Mouse (Mus musculus): Measurements from ENCODE around the gene 1110032F04Rik.
"Not testable (repeated sequence)": the region's sequence is repeated elsewhere in the genome, so short reads cannot be mapped to it uniquely, and the experiment has no call there.

Gene 1110032F04Rik

GRCm38 (mm10) chr3:68869211-68869690, at the start of gene 1110032F04Rik:
TSS of gene 1110032F04Rik (plus strand) at chr3:68869586.
- DNase-seq (ENCODE audit: low spot score), result peak; percentile 76

DNA sequence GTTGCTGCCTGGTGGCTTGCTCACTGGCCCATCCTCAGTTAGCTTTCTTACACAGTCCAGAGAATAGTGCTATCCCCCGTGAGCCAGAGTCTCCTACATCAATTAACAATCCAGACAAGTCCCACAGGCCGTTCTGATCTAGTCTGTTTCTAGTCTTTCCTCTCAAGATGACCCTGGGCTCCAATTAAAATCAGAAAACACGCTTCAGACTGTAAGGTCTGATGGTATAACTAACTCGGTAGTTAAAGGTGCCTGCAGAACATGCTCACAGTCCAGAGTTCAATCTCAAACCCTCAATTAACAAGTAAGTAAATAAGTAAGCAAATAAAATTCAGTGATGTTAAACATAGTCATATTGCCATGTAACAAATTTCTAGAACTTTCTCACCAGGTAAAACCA, 48.0 kb upstream of the 1110032F04Rik start:
- no peak for DNase-seq (ENCODE audit: low spot score)

DNA sequence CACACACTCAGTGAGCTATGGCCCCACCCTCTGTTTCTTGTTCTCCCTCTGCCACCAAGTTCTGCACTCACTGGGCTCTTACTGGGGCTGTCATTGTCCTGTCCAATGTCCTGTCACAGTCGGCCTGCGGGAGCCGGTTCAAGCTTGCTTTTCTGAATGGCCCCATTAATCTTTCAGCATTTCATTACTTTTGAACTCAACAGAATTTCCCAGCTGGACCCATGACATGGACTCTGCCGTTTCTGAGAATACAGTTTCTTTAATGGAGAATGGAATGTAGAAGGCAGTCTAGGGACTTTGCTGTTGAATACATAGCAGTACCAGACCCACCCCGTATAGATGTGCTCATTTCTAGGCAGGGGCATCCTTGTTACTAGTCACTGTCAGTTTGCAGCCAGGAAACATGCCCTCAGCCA, 47.5 kb upstream of the 1110032F04Rik start:
- peak; percentile 12 for DNase-seq (ENCODE audit: low spot score)

DNA sequence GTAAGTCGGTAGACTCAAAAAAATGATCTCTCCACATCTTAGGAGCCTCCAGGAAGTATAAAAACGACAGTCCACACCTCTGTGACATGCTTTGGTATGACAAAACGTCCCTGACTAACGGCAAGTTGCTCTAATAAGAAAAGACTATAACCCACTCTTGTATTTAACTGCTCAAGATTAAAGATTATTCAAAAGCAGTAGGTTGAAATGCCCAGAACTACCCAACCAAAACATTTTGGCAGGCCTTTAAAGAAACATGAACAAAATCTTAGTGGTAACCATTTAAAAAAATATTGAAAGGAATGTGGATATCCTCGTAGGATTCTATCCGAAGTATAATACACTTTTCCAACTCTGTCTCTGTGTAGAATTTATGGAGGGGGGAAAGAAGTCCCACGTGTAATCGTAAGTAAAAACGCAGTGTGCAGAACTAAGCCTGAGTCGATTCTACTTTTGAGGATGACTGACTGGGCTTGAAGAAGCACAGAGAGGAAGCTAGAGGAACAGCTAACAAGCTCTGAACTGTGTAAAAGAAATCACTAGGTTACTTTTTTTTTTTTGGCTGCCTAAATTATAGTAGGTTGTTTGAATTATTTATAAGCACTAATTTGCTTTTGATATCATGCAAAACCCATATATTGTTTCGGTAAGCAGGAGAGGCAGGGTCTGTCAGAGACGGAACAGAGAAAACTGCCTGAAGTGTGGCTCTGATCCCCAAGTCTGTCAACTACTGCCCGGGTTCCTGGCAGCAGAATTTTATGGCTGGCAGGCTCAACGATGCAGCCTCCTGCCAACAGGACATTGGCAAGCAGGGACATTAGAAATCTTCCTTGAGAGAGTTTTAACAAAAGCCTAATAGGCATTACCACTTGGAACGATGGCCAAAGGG, 45.3 kb upstream of the 1110032F04Rik start:
- no peak for DNase-seq (ENCODE audit: low spot score)

- DNase-seq (ENCODE audit: low spot score), result peak; percentile 16
These were observed 44.7 kb upstream of the 1110032F04Rik start for GRCm38 (mm10) chr3:68824765-68825090.

DNA sequence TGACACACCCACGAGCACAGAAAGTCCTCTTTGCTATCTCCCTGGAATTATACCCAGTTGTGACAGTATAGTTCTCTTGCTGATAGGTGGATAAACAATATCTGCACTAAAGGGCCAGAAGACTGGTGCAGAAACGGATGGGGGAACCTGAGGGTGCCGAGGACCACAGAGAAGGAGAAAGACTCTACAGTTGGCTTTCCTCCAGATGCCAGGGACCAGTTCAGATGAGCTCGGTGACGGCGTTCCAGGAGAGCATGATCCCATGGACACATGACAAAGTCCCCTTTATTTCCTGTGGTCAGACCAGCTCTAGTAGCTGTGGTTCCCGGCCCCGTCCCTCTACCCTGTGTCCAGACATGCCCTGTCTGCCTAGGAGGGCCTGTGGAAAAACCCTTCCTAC, 44.2 kb upstream of the 1110032F04Rik start:
- peak; percentile 8 for DNase-seq (ENCODE audit: low spot score)

DNA sequence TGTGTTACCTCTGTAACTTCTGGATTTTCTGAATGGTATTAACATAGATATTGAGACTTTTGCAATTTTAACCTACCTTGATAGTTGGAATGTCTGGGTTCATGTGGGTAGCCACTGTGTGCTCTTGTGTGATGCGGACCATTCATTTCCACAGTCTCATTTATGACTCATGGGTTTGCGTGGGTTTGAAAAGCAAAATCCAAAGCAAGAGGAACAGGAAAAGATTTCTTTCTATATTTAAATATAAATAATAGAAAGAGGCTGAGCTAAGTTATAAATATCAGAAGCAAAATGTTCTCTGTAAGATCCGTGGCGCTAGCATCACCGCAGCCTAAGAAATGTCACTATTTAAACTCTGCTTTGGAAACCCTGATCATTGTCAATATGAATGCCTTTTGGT, 41.7 kb upstream of the 1110032F04Rik start:
- DNase-seq (ENCODE audit: low spot score), result no peak

- DNase-seq (ENCODE audit: low spot score), result no peak
These were observed 39.4 kb upstream of the 1110032F04Rik start for GRCm38 (mm10) chr3:68829944-68830343.

DNA sequence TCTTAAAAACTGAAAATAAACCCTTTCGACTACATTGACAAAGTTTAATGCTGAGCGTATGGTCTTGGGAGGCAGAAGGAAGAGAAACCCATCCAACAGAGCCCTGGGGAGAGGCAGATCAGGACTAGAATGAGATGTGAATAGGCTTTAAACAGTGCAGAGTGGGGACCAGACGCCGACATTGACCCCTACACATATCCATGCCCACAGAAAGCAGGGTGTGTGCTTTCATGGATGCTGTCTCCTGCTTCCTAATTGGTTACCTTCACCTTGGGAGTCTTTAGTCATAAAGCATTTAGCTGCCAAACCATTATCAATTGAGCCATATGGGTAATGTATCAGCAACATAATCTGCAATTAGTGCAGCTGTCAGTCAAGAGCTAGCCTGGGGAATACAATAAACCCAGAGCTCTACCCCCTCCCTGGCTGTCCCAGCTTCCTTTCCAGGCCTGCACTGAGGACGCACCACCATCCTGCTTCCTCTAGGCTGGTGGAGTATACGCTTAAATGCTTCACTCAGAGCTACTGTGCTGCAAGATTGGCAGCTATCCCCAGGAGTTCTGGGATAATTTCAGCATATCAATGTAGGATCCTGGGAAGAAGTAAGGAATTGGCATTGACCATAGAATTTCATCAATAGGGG, 32.4 kb upstream of the 1110032F04Rik start:
- DNase-seq (ENCODE audit: low spot score), result no peak

- no peak for DNase-seq (ENCODE audit: low spot score)
These were observed 29.2 kb upstream of the 1110032F04Rik start for GRCm38 (mm10) chr3:68840206-68840605.

DNA sequence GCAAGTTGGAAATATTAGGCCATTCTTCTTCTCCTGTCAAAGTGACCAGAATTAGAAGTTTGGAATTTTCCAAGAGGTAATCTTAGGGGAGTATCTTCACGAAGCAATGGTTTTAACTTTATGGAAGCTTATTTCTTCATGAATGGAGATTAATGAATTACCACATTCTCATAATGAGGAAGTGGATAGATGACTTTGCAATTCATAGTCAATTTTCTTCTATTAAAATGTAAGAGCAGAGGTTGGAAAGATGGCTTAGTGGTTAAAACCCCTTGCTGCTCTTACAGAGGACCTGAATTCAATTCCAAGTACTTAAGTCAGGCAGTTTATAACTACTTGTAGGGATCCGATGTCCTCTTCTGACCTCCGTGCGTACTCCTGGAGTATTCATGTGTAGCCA, 25.4 kb upstream of the 1110032F04Rik start:
- DNase-seq (ENCODE audit: low spot score), result no peak

DNA sequence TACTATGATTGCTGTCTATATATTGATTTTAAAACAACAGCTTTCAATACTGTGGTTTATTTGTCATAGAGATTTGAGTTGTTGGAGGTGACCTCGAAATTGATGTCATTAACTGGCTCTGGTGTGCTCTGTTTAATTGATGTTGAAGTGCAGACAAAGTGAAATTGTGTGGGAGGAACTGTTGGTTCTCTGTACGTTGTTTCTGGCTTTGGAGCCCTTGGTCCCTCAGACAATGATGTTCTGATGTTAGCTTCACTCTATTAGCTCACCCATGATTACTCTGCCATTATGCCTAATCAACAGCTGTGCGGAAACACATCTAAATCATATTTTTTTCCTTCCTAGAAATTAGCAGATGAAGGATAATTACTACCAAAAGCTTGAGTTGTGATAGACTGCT, 21.1 kb upstream of the 1110032F04Rik start:
- DNase-seq (ENCODE audit: low spot score), result no peak

DNA sequence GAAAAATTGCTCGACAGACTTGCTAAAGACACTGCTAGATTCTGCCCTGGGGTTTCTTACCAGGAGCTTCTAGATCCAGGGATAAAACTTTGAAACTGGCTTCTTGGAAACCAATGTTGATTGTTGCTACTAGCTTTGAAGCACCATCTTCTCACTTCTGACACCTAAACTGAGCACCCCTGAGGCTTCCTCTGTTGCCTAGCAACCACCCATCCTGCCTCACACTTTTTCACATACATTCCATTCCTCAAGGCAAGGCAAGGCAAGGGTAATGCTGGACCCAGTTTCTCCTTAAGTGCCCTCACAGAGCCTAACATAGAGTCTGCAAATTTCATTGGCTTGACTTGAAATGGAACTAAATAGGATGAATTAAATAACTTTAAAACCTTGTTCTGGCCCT, 17.0 kb upstream of the 1110032F04Rik start:
- no peak for DNase-seq (ENCODE audit: low spot score)

- peak; percentile 66 for DNase-seq (ENCODE audit: low spot score)
These were observed 543 bp downstream of the 1110032F04Rik start for GRCm38 (mm10) chr3:68869691-68870567.

DNA sequence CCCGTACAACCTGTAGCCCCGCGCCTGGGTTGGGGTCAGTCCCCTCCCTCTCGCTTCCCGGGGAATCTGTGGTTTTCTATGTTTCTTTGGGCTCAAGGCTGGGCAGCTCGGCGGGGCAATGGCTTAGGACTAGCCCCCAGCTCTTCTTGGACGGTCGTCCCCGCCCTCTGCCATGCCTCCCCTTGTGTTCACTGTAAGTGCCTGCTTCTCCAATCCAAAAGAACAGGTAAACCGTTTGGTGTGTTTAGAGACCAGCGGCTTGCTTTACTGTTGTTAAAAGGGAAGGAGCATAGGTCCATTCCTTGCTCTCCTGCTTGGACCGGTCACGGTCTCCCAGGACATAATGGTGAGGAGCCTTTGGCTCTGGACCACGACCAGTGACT, 1.2 kb downstream of the 1110032F04Rik start:
- DNase-seq (ENCODE audit: low spot score), result peak; percentile 21

DNA sequence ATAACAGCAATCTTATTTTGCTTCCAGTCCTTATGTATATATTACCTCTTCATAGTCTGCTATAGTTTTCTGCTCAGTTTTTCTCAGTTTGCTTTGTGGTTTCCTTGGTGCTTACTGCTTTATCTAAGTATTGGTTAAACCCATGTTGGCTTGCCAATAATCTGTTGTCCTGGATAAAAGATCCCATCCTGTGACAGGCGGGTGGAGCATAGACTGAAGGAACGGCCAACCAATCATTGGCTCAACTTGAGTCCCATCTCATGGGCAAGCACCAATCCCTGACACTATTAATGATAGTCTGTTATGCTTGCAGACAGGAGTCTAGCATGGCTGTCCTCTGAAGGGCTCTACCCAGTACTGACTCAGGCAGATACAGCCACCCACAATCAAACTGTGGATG, 4.7 kb downstream of the 1110032F04Rik start:
- DNase-seq (ENCODE audit: low spot score), result no peak

GRCm38 (mm10) chr3:68886845-68887244, 17.5 kb downstream of the 1110032F04Rik start:
- no peak for DNase-seq (ENCODE audit: low spot score)

GRCm38 (mm10) chr3:68895426-68895825, 26.0 kb downstream of the 1110032F04Rik start:
- no peak for DNase-seq (ENCODE audit: low spot score)

- DNase-seq (ENCODE audit: low spot score), result no peak
These were observed 27.8 kb downstream of the 1110032F04Rik start for GRCm38 (mm10) chr3:68897154-68897553.

DNA sequence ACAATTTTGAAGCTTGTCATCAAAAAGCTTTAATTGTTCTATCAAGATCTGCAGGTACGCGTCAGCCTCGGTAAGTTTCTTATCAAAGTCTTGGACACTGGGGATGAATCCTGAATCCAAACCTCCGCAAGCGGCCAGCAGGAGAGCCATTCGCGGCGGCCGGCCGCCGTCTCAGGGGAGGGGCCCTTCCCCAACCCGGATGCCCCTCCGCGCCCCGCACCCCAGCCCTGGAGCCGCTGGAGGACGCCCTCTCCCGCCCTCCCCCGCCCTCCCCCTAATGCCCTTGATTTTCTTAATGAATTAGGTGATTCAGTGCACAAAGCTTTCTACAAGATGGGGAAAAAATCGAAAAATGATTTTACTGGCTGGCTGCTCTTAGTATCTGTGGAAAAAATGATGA, 33.2 kb downstream of the 1110032F04Rik start:
- DNase-seq (ENCODE audit: low spot score), result not testable (repeated sequence)

DNA sequence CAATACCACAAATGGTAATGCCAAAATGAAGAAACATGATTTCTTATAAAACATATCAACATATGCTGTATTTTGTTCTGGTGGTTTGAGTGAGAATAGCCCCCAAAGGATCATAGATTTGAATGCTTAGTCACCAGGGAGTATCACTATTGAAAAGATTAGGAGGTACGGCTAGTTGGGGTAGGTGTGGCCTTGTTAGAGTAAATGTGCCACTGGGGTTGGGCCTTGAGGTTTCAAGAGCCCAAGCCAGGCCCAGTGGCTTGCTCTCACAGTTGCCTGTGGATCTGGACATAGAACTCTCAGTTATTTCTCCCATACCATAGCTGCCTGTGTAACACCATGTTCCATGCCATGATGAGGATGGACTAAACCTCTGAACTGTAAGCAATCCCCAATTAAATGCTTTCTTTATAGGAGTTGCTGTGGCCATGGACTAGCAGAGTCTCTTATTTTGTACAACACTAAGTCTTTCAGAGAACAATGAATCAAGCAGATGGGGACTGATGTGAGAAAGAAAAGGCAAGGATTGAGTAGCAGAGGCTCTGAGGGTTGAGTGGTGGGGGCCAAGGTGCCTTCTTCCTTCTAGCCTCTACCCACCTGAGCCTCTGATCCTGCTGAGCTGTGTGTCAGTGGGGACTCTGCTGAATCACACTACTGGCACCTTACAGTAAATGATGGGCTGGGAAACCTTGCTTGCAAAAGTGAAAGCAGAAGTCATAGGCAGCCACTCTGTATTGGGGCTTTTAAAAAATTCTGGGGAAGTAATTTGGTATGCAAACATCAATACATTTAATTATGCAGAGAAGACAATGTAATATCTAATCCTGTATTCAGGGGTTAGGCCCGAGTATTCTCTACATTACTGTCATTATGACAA, 35.8 kb downstream of the 1110032F04Rik start:
- no peak for DNase-seq (ENCODE audit: low spot score)

Data from embryo, embryonic 10 days (tissue).